Mouse (Mus musculus): ENCODE data around the gene Maml3.
A peak's percentile ranks its signal among the peaks of the same experiment; 100 is the strongest.

The Maml3 gene

DNA sequence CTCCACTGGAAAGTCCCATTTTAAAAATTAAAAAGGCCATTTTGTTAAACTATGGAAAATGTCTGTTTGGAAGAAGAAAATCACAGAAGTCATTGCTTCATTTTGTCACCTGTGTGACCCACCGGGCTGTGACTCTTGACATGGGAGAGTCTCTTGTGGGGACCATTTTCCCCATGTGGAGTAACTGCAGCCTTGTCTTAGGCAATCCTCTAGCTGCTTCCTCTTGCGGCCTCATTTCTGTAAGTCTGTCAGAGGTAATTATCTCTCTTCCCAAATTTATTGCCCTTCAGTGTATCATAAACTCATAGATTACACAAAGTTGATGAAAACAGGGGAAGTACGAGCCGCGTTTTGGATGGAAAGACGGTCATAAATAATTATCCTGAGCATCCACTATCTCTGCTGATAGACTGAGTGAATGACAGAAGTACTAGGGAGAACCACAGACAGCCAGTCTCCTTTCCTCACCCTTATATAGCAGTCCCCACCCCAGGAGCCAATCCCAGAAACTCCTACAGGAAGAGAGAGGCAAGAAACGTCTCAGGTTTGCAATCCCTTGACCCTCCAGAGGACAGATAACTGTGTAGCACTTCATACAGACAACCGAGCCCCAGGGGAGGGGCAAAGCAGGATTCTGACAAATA, 14.5 kb downstream of the Maml3 start:
- DNase-seq (ENCODE audit: low spot score in 2 of 2), result no peak

DNA sequence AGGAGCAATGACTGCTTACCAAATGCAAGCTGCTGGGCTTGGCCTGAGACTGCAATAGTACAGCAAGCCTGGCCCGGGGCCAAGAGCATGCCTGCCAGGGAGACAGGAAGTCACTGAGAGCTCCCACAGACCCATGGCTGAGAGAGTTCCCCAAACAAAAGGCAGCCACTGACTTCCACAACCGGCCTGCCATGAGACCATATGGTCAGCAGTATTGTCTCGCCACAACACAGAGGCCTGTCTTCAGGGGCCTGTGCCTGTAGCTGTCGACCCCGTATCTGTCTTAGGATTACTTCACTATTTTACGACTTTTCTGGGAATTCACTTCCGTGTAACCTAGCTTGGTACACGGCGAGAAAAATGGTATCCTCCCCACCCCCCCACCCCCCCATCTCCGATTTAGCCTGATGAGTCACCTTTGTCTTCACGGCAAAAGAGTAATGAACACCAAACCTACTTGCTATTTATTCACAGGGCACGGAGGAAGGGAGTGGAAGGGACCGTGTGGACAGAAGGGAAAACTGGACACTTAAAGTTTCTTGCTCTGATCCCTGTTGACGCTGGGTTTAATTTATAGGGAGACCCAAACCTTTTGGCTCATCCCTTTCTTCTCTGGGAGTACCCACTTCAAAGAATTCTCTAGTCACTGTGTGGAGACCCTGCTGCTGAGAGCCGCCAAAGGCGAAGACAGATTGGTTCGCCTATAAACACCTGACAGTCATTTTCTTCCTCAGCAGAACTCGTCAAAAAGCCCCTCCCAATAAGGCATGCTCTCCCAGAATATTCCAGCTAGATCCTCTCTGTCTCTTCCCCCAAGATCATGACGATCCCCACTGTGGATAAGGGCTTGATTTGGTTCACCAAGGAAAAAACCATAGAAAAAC, 16.2 kb downstream of the Maml3 start:
- peak; percentile 84 to 91 for DNase-seq (ENCODE audit: low spot score in 2 of 2)

DNA sequence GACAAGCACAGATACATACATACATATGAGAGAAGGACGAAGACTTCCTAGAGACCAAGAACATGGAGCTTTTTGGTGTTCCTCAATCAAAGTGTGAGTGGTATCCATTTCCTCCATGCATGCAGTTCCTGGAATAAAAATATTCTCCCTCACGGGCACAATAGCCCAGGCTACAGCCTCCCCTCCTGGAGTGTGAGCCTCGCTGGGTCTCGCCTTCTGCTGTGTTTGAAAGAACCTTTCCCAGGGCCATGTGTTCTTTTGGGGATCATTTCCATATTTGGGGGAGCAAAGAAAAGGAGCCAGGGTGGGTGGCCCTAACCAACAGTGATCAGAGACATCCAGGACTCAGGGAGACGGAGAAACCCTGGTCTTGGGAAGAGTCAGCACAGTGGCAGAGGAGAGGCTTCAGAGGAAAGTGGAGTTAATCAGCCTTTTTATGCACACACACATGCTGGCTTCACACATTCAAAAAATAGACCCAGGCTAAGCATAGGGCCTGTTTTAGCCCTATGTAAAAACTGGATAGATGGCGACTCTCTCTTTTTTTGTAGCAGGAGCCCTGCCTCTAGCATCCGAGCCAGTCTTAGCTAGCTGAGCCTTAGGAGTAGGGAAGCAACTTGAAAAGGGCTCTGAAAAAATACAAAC, 17.1 kb downstream of the Maml3 start:
- no peak for DNase-seq (ENCODE audit: low spot score in 2 of 2)

DNA sequence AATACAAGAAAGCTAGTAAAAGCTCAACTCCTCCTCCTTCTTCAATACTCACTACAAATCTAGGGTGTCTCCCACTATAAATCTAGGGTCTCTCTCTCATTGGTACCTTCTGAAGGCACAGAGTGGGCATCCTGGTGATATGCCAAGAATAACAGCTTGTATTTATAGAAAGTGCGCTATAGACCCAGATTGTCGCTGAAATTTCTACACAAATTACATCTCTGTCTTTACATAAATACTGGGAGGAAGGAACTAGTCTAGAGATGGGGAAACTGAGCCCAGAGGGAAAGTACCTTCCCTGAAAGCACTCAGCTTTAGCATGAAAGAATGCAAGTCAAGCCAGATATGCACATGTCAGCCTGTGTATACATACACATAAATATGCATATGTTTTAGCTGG, 26.1 kb downstream of the Maml3 start:
- no peak for DNase-seq (ENCODE audit: low spot score in 2 of 2)

DNA sequence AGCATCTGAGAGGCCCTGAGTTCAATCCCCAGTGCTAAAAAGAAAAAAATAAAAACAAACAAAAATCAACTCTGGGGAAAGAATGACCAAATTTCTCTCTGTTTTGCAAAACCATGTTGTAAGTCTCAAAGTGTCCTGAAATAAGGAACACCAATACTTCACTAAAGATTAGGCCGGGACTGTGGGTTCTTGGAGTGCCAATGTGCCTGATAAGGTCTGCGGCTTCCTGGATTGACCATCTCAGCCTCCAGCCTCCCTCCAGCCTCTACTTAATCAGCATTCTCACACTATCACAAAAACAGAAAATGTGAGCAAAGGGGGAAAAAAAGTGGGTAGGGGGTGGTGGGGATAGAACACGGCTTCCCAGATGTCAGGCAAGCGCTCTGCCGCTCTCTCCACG, 30.9 kb downstream of the Maml3 start:
- DNase-seq (ENCODE audit: low spot score in 2 of 2), result no peak

DNA sequence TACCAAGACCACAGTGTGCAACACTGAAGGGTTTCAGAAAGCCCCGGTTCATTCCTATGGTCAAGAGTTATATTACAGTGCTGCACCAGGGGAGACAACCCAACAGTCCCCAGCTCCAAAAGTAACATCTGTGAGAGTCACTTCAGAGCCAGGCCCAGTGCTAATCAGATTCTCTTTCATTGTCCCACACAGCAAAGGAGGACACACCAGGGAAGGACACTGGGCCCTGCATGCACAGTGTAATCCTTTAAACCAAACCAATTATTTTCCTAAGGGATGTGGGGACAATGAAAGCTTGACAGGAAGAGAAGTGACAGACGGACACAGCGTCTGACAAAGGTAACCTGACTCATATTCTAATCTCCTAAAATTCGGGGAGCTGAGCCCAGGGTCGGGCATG, 32.9 kb downstream of the Maml3 start:
- no peak for DNase-seq (ENCODE audit: low spot score in 2 of 2)

DNA sequence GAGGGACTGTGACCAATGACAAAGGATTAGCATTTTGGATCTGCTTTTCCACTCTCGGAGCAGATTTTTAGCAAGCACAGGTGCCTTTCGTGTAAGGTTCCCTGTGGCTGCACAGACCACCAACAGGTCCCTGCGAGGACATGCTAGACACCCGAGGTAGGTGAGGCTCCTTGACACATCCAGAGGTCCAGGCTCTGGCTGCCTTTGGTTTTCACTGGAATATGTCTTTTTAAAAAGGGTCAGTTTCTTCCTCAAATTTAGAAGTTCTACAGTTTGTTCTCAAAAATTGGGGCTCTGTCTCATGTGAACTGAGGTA, 34.8 kb downstream of the Maml3 start:
- DNase-seq (ENCODE audit: low spot score in 2 of 2), result no peak

DNA sequence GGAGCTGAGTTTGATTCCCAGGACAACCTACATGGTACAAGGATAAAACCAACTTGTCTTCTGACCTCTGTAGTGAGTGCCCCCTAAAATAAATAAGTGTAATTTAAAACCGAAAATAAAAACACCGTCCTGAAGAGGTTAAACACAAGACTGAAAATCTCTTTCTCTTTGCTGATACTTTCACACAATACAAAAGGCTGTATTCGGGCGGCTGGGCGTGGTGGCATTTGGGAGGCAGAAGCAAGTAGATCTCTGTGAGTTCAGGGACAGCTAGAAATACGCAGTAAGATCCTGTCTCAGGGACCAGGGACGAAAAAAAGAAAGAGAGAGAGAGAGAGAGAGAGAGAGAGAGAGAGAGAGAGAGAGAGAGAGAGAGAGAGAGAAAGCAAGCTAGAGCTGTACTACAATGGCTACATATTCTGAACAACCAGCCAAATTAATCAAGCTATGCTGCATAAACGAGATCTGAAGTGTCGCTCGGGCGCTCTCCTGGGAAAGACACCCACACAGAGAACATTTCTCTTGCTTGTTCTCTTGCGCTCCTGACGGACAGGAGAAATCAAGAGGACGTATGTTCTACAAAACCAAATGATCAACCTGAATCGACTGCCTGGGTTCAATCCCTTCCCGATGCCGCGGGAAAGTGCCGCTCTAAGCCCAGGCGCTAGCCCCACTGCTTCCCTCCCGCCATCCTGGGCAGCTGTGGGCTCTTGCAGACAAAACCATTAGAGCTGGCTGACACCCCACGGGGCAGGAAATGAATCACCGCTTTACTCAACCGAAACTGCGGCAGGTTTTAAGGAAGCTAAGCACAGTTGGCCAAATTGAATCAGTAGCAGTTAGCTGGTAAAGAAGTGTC, 35.3 kb downstream of the Maml3 start:
- peak; percentile 61 to 80 for DNase-seq (ENCODE audit: low spot score in 2 of 2)

DNA sequence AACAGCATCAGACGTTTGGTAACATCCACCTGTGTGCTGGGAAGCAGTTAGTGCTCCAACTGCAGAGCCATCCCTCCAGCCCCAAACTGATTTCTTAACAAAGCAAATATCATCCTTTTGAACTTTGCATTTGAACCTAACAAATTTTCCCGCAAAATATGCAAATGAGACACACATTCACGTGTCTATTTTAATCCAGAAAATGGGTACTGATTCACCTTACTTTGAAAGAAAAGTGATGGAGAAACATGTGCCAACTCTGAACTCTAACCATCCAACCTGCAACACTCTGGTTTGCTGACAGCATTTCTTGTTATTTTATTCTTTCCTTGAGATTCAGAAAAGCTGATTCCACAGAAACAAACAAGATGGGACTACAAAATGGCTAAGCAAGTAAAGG, 36.0 kb downstream of the Maml3 start:
- no peak for DNase-seq (ENCODE audit: low spot score in 2 of 2)

DNA sequence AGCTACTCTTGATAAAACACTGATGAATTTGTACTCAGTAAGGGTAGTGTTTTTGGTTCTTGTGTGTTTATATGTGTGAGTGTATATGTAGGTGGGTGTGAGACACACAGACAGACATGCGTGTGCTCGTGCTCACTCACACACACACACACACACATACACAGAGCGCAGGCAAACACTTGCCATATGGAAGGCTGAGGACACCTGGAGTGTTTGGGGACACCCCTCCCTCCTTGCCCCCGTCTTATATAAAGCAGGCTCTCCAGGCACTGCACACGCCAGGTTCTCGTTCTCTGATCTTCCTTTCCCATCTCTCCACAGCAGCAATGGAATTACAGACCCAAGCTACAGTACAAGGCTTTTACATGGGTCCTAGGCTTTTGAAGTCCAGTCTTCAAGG, 37.7 kb downstream of the Maml3 start:
- DNase-seq (ENCODE audit: low spot score in 2 of 2), result no peak

DNA sequence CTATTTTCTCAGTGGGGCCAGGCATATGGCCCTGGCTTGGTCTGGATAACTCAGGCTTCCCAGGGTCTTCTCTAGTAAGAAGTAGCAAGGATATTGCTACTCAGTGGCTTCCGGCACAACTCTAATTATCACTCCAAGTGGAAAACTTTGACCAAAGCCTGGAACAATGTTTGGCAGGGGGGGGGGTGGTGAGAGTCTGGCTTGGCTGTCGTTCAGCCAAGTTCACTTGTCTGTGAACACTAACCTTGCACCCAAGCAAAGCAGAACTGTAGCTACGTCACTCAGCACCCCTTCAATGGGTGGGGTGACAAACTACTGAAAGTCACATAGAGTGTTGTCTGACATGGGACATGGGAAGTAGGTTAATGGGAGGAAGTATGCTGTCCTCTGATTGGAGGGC, 38.7 kb downstream of the Maml3 start:
- DNase-seq (ENCODE audit: low spot score in 2 of 2), result no peak

DNA sequence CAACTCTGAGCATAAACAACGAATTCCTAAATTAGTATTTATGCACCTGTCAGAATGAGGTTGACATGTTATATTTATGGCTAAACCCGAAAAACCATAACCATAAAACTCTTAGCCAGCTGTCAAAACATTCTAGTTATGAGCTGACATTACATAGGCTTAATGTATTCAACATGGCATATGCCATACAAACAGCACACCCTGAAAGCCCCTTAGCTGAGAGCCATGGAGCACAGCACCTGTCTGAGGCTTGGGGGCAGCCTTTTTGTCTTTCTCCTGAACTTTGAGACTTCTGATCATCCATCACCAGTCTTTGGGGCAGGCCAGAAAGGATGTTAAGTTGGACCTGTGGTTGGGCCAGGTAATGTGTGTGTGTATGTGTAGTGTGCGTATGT, 41.6 kb downstream of the Maml3 start:
- no peak for DNase-seq (ENCODE audit: low spot score in 2 of 2)

DNA sequence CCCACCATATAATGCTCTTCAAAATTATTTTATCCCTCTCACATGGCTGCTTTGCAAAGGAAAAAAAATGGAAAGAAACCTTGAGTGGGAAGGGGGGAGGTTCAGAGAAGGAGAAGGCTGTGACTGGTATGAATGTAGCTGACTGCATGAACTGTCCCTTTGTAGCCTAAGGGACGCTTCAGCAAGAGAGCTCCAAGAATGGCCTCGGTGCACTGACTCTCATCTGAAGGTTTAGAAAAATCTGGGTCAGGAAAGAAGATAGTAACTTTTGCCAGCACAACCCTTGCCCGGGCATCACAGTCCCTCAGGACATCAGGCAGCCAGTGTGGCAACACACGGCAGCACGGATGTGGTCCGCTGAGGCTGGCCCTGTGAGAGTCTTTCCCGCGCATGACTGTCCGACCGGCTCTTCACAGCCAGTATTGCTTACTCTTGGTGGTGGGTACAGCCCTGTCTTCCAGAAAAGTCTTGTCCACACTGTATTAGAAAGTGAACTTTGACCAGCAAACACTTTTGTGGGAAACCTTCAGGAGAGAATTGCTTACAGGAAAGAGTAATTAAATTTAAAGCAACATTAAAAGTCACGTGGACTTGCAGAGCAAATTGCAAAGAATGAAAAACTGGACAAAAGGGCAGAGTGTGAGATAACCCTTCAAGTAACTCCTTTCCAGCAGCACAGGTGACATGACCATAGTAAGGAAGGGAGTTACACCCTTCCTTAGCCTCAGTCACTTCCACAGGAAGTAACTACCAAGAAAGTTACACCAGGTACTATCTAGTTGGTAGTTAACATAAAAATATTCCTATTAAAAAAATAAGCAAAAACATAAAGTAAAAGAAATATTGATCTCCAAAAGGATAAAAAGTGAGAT, 42.3 kb downstream of the Maml3 start:
- DNase-seq (ENCODE audit: low spot score in 2 of 2), result no peak

DNA sequence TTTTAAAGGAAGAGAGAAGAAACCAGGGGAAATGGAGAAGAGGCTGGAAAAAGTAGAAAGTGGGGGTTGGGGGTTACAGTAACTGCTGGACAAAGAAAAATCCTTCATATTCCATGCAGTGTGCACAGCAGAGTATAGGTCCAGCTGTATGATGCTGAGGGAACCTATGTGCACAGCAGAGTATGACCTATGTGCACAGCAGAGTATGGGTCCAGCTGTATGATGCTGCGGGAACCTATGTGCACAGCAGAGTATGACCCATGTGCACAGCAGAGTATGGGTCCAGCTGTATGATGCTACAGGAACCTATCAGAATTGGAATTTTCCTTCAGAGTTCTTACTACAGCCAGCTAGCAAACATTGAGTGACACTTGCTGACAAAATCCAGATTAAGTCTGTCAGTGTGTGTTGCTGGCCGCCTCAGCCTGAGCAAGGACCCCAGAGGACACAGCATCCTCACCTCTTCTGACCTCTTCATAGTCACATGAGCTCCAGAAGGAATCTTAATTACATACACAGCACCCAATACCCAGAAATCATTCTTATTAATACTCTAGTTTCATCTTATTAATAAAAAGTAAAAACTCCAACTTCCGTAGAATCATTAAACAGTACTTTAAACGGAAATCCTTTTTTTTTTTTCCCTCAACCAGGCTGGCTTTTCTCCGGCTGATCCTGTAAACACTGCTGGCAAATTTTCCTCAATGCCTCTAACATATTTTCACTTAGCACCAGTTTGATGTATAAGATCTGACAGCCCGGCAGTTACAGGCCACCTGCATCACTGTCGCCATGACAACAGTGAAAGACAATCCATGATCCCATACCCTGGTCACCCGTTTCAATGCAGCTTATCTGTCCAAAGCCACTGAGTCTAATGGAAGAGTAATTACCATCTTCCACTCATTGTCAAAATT, 43.1 kb downstream of the Maml3 start:
- DNase-seq (ENCODE audit: low spot score in 2 of 2), result no peak

DNA sequence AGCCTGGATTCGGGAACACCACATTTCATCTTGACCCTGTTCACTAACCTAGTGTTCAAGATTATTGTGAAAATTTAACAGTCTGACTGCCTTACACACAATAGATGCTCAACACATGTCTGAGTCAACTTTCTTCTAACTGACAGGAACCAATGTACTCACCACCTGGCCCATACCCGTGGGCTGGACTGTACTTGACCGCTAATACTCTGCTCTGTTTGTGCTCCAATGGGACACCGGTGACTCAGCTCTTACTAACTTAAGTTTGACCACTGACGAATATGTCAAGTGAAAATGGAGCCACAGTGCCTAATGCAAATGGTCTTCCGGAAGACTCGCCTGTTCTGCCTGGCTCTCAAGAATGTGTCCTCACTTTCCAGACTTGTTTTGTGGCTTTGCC, 44.0 kb downstream of the Maml3 start:
- DNase-seq (ENCODE audit: low spot score in 2 of 2), result no peak

DNA sequence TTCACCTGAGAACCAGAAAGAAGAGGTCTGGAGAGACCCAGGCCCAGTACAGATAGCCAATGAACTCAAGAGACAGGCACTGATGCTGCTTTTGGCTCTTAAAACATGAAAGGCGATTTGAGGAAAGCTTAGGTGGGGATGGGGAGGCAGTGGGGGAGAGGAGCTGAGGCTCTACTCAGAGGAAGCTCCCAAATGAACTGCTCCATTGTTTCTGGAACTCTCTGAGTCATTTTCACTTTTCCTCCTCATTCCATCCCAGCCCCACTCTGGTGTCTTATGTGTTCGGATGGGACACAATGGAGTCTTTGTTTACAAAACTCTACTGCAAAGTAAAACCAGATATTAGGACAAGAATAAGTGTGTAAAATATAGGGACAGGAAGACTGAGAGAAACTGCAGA, 53.1 kb downstream of the Maml3 start:
- DNase-seq (ENCODE audit: low spot score in 2 of 2), result no peak

DNA sequence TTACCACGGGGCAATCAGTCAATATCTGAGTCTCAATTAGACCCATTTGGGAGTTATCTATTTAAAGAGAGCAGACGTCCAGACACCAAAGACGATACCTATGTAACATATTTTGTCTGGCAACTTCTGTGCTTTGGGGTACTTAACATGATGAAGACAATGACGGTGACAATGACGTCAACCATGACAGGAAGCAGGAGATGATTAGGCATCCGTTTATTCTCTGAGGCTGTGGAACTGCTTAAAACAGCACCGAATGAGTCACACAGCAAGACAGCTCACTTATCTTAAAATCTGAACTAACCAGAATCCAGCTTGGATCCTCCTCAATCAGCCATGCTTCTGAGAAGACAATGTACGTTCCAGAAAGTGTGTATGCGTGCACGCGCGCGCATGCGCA, 56.8 kb downstream of the Maml3 start:
- no peak for DNase-seq (ENCODE audit: low spot score in 2 of 2)

DNA sequence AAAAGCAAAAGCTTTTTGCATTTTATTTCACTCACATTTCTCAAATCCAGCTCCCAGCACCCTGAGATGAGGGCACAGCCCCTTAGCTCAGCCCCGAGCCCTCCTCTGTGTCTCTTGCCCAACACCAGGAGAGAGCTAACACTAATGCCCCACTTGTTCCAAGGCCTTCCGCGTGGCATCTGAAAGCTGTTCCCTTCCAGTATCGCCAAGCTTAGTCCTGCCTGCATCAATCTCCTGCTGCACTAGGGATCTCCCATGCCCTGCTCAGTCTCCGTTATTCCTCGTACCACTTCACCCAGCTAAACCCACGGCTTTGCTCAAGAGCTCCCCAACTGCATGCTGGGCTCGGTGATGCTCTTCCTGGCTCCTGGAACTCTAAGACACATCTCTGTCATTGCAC, 57.3 kb downstream of the Maml3 start:
- peak in 1 of 2 experiments; percentile 56 for DNase-seq (ENCODE audit: low spot score in 2 of 2)

DNA sequence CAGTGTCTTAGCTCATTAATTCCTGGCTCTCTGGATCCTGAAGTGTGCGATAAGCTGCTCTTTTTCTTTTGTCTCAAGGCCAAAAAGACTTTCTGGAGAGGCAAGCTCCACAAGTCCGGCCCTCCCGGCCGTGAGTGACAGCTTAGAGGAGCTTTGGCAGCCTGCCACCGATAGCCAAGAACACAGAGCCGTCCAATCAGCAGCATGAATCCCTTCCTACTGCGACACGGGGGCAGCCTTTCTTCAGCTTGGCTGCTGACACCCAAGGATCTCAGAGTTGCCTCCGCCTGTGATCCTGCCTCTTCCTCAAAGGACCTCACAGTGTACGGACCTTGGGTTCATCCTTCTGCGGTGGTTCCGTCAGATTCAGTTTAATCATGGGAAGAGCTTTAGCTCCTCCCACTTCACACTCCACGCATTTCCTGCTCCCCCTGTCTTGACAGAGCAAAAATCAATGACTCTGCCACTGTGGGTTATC, 57.9 kb downstream of the Maml3 start:
- DNase-seq (ENCODE audit: low spot score in 2 of 2), result peak; percentile 75 to 86

Data from spleen, postnatal 4 days (tissue).